Mouse (Mus musculus) ES-Bruce4 (cell line): ENCODE results near the gene Patj. TPM values are rescaled to one million over a fixed set of nuclear protein-coding genes. Genes with fewer than 3 reads are reported as not detected.
A peak's percentile ranks its signal among the peaks of the same experiment; 100 is the strongest.

ENCODE experiments used
- H3K27ac ChIP-seq: 2 replicates; pipeline ENCODE4 v1.5.1; 2012; ENCODE audit warnings: low read length, inconsistent platforms; ENCODE audit not compliant: insufficient read depth
- H3K27me3 ChIP-seq: 2 replicates; pipeline ENCODE4 v1.6.1; 2012; ENCODE audit warnings: mild to moderate bottlenecking, low read length, inconsistent platforms; ENCODE audit not compliant: control insufficient read depth, poor library complexity, insufficient read depth, severe bottlenecking
- H3K36me3 ChIP-seq: 2 replicates; pipeline ENCODE4 v1.6.1; 2012; ENCODE audit warnings: inconsistent platforms, mild to moderate bottlenecking, low read length, moderate library complexity; ENCODE audit not compliant: control insufficient read depth, poor library complexity, insufficient read depth, severe bottlenecking
- H3K4me1 ChIP-seq: one replicate; pipeline ENCODE4 v1.8.1; 2011; ENCODE audit warnings: low read length; ENCODE audit not compliant: control insufficient read depth, insufficient read depth
- H3K4me3 ChIP-seq: 2 replicates; pipeline ENCODE4 v1.5.1; 2011; ENCODE audit warnings: low read depth, mild to moderate bottlenecking, low read length
- H3K9ac ChIP-seq: 2 replicates; pipeline ENCODE4 v1.6.1; 2012; ENCODE audit warnings: low read depth, mild to moderate bottlenecking, inconsistent platforms; ENCODE audit not compliant: poor library complexity, severe bottlenecking
- H3K9me3 ChIP-seq: replicated peaks from 2 replicates; pipeline ENCODE4 v1.6.1; 2012; ENCODE audit warnings: mild to moderate bottlenecking, low read length, inconsistent platforms; ENCODE audit not compliant: control insufficient read depth, poor library complexity, insufficient read depth, severe bottlenecking
- CTCF ChIP-seq: IDR thresholded peaks from one replicate; pipeline ENCODE4 v1.8.1; 2011; ENCODE audit warnings: low read depth, low read length
- EP300 ChIP-seq: IDR thresholded peaks from 2 replicates; pipeline ENCODE4 v1.6.1; 2011; ENCODE audit warnings: low read depth, low read length; ENCODE audit not compliant: insufficient read depth
- POLR2A ChIP-seq: IDR thresholded peaks from one replicate; pipeline ENCODE4 v1.8.1; 2011; ENCODE audit warnings: low read length; ENCODE audit not compliant: insufficient read depth
- polyA plus RNA-seq: library from polyadenylated mRNA; stranded (reverse); fragments of >200 nt; gene quantifications from 2 replicates; pipeline ENCODE4 v1.2.4, GENCODE M21; 2011; ENCODE audit warnings: low read depth; ENCODE audit not compliant: missing spikeins, insufficient read depth, insufficient read length

The Patj gene
- polyA plus RNA-seq, 1 experiment = 62.7 TPM

DNA sequence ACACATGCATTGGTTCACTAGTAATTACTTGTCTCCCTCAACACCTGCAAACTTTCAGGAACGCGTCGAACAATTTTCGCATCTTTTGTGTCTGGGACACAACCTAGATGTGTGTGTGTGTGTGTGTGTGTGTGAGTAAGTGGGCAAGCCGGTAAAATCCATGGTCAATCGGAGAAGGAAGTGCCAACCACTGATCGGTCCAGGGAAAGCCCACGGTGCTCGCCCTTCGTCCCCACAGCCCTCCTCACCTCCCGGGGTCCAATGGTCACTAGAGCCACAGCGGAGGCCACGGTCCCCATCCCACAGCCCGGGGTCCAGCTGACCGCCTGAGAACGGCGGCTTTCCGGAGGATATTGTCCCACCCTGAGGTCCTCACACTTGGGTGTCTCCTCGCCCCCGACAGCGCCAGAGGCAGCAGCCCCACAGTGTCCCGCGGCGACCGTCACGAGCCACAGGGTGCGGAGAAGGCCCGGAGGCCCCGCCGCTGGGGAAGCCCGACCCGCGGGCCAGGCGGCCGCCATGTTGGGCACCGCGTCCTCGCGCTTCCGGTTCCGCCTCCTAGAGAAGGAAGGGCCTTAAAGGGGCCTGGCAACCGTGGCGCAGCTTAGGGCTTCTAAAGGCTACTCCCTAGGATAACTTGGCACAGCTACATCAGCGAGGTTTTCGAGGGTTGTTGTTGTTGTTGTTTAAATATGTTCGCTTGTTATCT is 12.7 kb upstream of the Patj start, which contains the start of gene Tm2d1:
TSS of gene Tm2d1 (minus strand) at position 591 of the 709 bp plus-strand sequence.
- TF ChIP-seq EP300 = no peak
- TF ChIP-seq POLR2A = peak; percentile 37
- H3K9me3 ChIP-seq = no peaks in the 10 kb centered on the region
- H3K4me1 ChIP-seq = no peaks in the 10 kb centered on the region
- peak within 1 kb of the TSS; percentile 75 for H3K9ac ChIP-seq
- peak within 1 kb of the TSS; percentile 96 for H3K4me3 ChIP-seq
- no peak within 1 kb of the TSS for H3K27ac ChIP-seq
- H3K36me3 ChIP-seq = no peaks in the 10 kb centered on the region
- H3K27me3 ChIP-seq = no peaks in the 10 kb centered on the region

DNA sequence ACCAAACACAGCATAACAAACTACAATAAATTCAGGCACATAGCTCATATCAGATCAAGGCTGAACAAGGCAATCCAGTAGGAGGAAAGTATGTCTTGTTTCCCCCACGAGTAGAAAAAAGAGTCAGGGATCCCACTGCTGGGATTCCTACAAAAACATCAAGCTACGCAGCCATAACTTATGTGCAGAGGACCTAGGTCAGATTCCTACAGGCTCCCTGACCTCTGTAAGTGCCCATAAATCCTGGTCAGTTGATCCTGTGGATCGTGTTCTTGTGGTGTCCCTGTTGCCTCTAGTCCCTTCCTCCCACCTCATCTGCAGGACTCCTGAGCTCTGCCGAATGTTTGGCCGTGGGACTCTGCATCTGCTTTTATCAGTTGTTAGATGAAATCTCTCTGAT is 10.5 kb upstream of the Patj start:
- Histone ChIP-seq H3K36me3 (no peaks in the 10 kb centered on the region), H3K9me3 (no peaks in the 10 kb centered on the region), H3K27ac (no peak overlapping the region), H3K4me1 (no peaks in the 10 kb centered on the region), H3K9ac (no peak overlapping the region), H3K27me3 (no peaks in the 10 kb centered on the region), H3K4me3 (no peak overlapping the region)
- TF ChIP-seq POLR2A (no peak), CTCF (no peak), EP300 (no peak)

DNA sequence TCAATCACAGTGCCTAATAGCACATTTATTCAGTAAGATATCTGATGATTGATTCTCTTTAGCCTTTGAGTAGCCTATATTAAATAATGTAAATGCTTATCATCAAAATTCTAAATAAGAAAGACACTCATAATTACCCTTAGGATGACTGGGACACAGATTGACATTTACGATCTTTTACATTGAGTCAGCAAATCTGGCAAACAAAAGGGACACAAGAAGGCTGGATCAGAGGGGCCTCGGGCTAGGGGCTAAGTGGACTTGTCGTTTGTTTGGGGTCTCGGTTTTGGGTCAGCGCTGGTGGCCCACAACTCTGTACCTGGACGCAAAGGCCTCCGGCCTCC is 267 bp upstream of the Patj start:
- no peak for TF ChIP-seq POLR2A
- TF ChIP-seq EP300 = no peak
- Histone ChIP-seq H3K27ac (no peak overlapping the region), H3K9me3 (no peaks in the 10 kb centered on the region), H3K9ac (peak overlapping the region; percentile 55), H3K4me1 (no peaks in the 10 kb centered on the region), H3K36me3 (no peaks in the 10 kb centered on the region), H3K4me3 (peak overlapping the region; percentile 72), H3K27me3 (no peaks in the 10 kb centered on the region)

DNA sequence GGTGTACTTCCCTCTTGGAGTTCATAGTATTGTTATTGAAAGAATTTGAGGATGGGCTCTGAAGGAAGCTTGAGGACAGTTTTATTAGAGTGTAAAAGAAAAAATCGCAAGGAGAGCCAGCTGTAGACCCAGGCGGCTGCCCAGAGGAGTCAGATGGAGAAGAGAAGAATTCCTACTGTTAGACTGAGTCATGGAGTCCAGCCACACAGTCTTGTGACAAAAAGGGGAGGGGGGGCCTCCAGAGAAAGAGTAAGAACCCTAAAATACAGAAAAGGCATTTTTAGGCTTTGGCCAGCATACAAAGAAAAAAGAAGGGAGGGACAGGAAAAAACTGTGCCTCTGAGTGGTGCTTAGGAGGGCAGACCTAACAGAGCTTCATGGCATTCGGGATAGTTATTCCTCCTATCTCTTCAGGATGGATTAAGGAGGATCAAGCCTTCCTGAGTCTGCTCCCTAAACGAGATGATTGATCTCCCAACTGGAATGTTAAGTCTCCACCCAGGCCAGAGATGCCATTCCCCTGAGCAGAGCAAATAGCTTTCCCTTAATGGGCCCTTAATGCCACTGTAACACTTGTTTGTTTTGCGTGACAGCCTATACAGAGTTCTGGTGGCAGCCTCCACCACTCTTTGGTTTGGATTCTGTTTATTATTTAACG is 5.5 kb downstream of the Patj start:
- no peak overlapping the region for H3K27ac ChIP-seq

DNA sequence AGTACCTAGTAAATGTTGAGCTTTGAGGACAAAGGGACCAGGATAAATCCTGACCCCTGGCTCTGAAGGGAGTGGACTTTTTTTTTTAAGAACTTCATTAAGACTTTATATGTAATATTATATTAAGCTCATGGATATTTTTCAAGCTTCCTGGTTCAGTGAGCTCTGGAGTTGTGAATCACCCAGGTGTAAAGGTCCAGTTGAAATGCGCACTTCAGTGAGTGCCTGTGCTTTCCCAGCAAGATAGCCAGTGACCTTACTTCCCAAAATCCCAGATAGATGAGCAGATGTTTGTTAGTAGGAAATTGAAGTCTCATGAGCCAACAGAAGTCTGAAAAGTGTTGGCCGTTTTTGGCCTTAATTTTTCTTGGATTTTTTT is 6.0 kb downstream of the Patj start:
- Histone ChIP-seq H3K9ac (no peak overlapping the region), H3K9me3 (no peaks in the 10 kb centered on the region), H3K36me3 (no peaks in the 10 kb centered on the region), H3K27ac (no peak overlapping the region), H3K27me3 (no peaks in the 10 kb centered on the region), H3K4me1 (no peaks in the 10 kb centered on the region), H3K4me3 (no peak overlapping the region)
- no peak for TF ChIP-seq CTCF
- TF ChIP-seq EP300 = no peak
- TF ChIP-seq POLR2A = no peak

More for the DNA sequence above, 5.5 kb downstream of the Patj start:
- Histone ChIP-seq H3K4me3 (no peak overlapping the region), H3K9me3 (no peaks in the 10 kb centered on the region), H3K36me3 (no peaks in the 10 kb centered on the region), H3K4me1 (no peaks in the 10 kb centered on the region), H3K27me3 (no peaks in the 10 kb centered on the region), H3K9ac (no peak overlapping the region)
- TF ChIP-seq POLR2A (no peak), EP300 (no peak), CTCF (no peak)

DNA sequence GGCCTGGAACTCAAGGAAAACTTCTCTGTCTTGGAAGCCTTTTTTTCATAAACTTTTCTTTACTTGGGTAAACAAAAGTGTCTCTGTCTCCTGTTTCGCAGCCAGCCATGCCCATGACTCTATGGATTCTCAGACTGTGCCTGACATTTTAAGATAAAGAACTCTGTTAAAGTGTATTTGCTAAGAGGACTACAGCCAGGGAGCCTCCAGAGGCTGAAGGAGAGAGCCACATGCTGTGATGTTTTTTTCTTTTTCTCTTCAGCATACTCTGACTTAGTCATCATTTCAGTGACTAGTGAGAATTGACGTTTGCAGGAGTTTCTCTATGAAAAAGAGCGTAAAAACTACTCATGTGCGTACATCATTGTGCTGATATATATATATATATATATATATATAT is 7.9 kb downstream of the Patj start:
- no peaks in the 10 kb centered on the region for H3K9me3 ChIP-seq
- H3K9ac ChIP-seq = no peak overlapping the region
- no peaks in the 10 kb centered on the region for H3K4me1 ChIP-seq
- TF ChIP-seq CTCF (no peak), POLR2A (no peak), EP300 (no peak)
- no peak overlapping the region for H3K27ac ChIP-seq
- H3K4me3 ChIP-seq = no peak overlapping the region
- no peaks in the 10 kb centered on the region for H3K36me3 ChIP-seq
- no peaks in the 10 kb centered on the region for H3K27me3 ChIP-seq
